Mouse (Mus musculus) A20 (cell line): ENCODE results near the gene Rnf113a1.
"Not testable (repeated sequence)": the region's sequence is repeated elsewhere in the genome, so short reads cannot be mapped to it uniquely, and the experiment has no call there.

Experiments
- DNase-seq: peaks from one replicate; pipeline ENCODE4 v3.0.0-alpha.2; 2011; ENCODE audit warnings: low read depth, low spot score

The Rnf113a1 gene

DNA sequence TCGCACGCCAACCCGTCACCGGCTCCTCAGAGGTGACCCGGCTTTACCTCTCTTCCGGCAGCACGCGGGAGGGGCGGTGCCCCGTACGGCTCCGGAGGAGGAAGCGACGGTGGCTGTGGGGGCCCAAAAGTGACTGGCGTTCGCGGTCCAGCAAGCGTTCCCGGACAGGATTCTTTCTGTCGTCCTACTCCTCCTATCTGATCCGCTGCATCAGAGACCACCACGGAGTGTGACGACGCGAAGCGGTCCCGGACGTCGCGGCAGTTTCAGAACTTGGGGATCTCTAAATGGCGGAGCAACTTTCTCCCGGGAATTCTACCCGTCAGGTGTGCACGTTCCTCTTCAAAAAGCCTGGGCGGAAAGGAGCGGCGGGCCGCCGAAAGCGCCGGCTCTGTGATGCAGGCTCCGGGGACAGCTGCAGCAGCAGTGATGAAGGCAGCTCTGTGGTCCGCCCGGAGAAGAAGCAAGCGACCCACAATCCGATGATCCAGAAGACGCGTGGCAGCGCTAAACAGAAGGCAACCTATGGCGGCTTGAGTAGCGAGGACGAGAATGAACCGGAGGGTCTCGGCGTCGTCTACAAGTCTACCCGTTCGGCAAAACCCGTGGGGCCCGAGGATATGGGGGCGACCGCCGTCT is at the start of gene Rnf113a1, which contains the start of gene Ndufa1:
TSS of gene Rnf113a1 (plus strand) at position 141 of the 639 bp plus-strand sequence.
TSS of gene Ndufa1 (minus strand) at position 59 of the 639 bp plus-strand sequence.
- peak; percentile 82 for DNase-seq

DNA sequence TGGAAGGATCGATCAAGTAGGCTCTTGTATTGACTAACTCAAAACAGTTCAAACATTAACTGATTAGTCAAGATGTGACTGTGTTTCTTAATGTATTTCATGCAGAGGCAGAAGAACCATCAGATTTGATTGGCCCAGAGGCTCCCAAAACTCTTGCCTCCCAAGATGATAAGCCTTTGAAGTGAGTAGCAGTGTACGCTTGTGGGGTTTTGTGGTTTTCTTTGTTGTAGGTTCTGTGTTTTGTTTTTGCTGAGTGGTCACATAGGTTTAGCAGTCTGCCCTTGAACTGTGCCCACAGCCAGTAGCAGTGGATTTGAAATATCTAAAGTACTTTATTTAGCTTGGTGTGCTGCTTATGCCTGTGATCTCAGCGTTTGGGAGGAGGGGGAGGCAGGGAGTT is 49.3 kb upstream of the Rnf113a1 start:
- DNase-seq: no peak

DNA sequence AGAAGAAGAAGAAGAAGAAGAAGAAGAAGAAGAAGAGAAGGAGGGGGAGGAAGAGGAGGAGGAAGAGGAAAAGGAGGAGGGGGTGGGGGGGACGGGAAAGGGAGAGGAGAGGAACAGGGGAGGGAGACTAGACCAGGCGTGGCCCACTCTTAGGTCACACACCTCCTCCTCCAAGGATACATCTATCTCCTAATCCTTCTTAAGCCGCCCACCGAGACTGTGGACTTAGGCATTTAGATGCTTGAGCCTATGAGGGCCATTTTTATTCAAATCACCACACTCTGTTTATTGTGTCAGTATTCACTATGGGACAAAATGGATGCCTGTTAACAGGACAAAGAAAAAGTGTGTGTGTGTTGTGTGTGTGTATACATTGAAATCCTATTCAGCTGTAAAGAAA is 46.5 kb upstream of the Rnf113a1 start:
- not testable (repeated sequence) for DNase-seq

GRCm38 (mm10) chrX:37144954-37145353 is 46.1 kb upstream of the Rnf113a1 start:
- peak; percentile 54 for DNase-seq

GRCm38 (mm10) chrX:37157839-37158238 is 33.2 kb upstream of the Rnf113a1 start:
- DNase-seq: peak; percentile 12

- DNase-seq: no peak
Observed at GRCm38 (mm10) chrX:37161169-37161568, 29.9 kb upstream of the Rnf113a1 start.

DNA sequence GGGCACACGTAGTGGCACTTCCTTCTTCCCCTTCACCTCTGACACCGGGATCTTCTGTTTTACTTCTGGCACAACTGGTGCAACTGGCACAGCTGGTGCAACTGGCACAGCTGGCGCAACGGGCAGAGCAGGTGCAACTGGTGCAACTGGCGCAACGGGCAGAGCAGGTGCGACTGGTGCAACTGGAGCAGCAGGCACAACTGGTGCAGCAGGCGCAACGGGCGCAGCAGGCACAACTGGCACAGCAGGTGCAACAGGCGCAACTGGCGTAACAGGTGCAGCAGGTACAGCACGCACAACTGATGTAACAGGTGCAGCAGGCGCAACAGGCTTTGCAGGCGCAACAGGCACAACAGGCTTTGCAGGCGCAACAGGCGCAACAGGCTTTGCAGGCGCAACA is 27.9 kb upstream of the Rnf113a1 start:
- no peak for DNase-seq

DNA sequence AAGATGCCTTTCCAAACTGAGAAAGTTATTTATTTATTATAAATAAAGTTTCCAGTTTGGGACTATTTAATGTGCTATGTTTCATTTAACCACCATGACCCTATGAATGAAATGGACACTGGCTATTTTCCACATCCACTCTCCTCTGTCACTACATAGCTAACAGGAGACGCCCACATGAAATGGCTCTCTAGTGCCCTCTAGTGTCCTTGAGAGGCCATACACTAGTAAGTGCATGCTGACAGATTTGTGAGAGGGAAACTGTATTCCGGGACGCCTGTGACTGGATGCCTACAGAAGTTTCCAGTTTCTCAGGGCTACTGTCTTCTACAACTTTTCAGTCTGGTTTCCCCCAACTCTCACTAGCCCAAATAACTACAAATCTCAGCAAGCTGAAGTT is 24.0 kb upstream of the Rnf113a1 start:
- peak; percentile 56 for DNase-seq

DNA sequence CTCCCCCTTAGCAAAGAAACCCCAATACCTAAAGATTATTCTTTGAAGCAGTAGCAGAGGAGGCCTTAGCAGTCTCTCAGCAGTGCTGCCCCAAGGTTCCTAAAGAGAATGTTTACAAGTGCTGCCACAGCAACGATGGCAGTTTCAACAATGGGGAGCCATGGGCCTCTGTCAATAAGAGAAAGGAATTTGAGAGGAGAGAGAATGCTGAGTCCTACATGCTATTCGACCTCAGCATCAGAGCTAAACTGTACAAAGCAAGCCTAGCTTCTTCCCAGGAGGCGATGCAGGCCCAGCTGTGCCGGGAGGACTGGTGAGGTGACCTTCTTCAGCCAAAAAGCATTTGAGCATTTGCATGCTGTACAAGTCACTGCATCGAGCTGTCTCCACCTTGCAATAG is 22.3 kb upstream of the Rnf113a1 start, which contains the start of gene Akap14:
TSS of gene Akap14 (minus strand) at position 101 of the 400 bp plus-strand sequence.
- DNase-seq: no peak

GRCm38 (mm10) chrX:37184401-37184800 is 6.6 kb upstream of the Rnf113a1 start:
- not testable (repeated sequence) for DNase-seq

- no peak for DNase-seq
Observed at GRCm38 (mm10) chrX:37190755-37191104, 315 bp upstream of the Rnf113a1 start.

DNA sequence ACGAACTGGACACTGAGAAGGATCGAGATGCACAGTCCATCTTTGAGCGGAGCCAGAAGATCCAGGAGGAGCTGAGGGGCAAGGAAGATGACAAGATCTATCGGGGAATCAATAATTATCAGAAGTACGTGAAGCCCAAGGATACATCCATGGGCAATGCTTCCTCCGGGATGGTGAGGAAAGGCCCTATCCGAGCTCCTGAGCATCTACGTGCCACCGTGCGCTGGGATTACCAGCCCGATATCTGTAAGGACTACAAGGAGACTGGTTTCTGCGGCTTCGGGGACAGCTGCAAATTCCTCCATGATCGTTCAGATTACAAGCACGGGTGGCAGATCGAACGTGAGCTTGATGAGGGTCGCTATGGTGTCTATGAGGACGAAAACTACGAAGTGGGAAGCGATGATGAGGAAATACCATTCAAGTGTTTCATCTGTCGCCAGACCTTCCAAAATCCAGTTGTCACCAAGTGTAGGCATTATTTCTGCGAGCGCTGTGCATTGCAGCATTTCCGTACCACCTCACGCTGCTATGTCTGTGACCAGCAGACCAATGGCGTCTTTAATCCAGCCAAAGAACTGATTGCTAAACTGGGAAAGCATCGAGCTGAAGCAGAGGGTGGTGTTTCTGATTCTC is 817 bp downstream of the Rnf113a1 start:
- peak; percentile 63 for DNase-seq

DNA sequence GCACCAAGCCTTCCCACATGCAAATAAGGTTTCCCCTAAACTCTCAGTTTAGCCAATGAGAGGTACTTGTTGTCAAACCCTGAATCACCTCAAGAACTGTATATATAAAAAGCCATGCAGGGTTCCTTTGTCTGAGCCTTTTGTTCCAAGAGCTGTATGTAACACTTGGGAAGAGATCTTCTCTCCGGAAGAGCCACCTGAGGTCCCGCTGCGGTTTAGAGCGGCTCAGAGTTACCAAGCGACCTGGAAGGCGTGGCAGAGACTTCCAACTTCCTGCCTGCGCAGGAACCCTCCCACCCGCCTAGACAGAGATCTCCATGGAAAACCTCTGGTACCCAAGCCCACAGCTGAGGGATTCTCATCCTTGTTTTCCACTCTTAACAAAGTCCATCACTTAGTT is 7.6 kb downstream of the Rnf113a1 start:
- DNase-seq: no peak

- no peak for DNase-seq
Observed at GRCm38 (mm10) chrX:37210941-37211340, 19.9 kb downstream of the Rnf113a1 start, which contains the start of gene Gm9. Gene Gm9 (minus strand): TSS chrX:37211041.

GRCm38 (mm10) chrX:37222158-37222557 is 31.1 kb downstream of the Rnf113a1 start, which contains the start of gene Rhox1:
Gene Rhox1 (minus strand): TSS chrX:37222258.
- not testable (repeated sequence) for DNase-seq
